Mouse (Mus musculus): Measurements from ENCODE around the gene Iqca. TPM values are rescaled to one million over a fixed set of nuclear protein-coding genes. Genes with fewer than 3 reads are reported as not detected.

Gene Iqca
- 1 to 10 TPM in 3 of 4 experiments, under 1 TPM in 1; 0.52 to 1.5 (median 1.2) TPM for total RNA-seq (2022)

- peak; percentile 21 to 61 for DNase-seq (ENCODE audit: low spot score in 2 of 2)
Observed at GRCm38 (mm10) chr1:90153099-90153744, at the start of gene Iqca. Iqca (minus strand) TSS chr1:90153401.

DNA sequence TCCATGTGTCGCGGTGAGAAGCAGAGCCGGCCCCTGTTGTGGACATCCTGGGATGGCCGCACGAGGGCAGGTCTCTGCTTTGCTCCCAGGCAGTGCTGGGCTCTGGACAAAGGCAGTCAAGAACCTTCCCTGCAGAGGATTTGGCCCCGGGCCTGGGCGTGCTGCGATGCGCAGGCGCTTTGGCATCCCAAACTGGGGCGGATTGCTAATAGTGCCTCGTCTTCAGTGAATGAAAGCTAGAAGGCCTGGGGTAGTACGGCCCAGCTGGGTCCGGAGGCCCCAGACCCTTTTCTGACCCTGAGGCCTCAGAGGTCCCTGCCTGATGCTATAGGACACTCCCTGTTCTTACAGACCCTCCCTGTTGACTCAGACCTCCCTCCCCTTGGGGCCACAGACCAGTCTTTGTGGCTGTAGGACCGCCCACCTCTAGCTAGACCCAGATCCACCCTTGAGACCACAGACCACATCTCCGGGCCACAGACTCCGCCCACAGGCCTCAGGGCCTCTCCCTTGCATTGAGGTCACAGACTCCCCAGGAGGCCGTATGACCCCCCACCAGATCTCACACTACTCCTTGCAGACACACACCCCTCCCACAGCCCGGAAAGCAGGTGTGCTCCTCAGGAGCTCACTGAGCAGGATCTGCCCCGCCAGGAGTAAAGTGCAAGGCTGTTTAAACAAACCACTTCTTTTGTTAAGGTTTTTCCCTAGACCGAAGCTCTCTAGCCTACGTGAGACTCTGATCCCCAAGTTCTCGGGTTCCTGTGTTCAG lies 49.2 kb upstream of the Iqca start:
- DNase-seq (ENCODE audit: low spot score in 2 of 2) = no peak

GRCm38 (mm10) chr1:90201655-90202054 lies 48.5 kb upstream of the Iqca start:
- no peak for DNase-seq (ENCODE audit: low spot score in 2 of 2)

DNA sequence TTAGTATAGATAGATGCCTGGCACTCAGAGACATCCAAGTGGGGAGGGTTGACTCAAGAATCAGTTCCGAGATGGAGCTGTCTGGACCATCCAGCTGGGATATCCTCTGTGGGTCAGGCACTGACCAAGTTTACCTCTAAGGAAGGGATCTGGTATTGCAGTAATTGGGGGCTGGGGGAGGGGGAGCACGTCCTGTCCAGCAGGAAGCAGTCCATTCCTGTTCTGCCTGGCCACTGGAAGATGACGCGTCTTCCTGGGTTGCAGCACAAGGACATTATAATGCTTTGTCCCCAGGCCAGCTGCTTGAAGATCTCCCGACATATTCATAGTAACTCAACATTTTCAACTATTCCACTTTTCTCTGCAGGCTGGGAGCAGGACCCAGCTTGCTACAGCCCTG lies 48.0 kb upstream of the Iqca start:
- no peak for DNase-seq (ENCODE audit: low spot score in 2 of 2)

GRCm38 (mm10) chr1:90189046-90189445 lies 35.8 kb upstream of the Iqca start:
- no peak for DNase-seq (ENCODE audit: low spot score in 2 of 2)

DNA sequence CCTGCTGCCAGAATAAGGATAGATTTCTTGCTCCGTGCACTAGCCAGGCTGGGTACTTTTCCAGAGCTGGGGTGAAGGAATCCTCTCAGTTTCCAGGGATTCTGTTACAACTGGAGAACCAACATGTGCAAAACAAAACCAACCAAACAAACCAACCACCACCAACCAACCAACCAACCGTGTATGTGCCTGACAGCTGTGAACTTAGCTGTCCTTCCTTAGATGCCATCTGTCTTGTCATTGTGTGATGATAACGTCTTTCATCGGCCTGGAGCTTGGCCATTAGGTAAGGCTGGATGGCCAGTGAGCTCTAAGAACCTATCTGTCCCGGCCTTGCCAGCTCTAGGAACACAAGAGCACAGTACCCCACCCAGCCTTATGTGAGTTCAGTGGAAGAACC lies 33.7 kb upstream of the Iqca start:
- DNase-seq (ENCODE audit: low spot score in 2 of 2) = no peak

DNA sequence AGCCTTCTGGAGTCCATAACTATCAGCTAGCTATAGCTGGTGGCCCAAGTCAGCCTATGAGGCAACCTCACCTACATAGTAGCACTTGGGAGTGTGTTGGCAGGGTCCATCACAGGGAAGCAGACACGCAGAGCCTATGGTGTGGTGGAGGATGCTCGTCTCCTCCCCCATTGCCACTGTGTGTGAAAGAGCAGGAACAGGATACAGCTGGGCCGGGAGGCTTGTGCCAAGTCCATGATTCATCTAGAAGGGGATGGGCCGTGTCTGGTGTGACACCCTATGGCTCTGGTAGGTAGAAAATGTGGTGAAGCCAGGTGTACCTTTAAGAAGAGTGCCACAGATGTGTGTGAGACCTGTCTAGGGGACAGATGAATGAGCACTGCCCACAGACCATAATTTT lies 33.0 kb upstream of the Iqca start:
- no peak for DNase-seq (ENCODE audit: low spot score in 2 of 2)

GRCm38 (mm10) chr1:90183602-90184001 lies 30.4 kb upstream of the Iqca start:
- DNase-seq (ENCODE audit: low spot score in 2 of 2) = no peak

DNA sequence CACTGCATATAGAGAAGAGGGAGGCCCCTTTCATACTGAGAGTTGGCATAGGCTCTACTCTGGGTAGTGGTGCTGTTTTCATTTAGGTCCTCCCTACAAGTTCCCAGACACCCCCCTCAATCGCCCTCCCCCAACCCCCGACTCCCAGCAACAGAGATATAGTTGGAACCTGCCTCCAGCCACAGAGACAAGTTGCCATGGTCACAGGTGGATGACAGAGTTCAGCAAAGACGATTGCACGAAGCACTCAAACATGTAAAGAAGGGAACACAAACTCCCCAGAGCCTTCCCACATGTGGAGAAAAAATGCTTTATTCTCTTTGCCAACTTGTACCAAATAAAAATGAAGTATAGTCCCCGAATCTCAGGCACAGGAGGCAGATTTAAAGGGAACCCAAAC lies 29.3 kb upstream of the Iqca start:
- no peak for DNase-seq (ENCODE audit: low spot score in 2 of 2)

DNA sequence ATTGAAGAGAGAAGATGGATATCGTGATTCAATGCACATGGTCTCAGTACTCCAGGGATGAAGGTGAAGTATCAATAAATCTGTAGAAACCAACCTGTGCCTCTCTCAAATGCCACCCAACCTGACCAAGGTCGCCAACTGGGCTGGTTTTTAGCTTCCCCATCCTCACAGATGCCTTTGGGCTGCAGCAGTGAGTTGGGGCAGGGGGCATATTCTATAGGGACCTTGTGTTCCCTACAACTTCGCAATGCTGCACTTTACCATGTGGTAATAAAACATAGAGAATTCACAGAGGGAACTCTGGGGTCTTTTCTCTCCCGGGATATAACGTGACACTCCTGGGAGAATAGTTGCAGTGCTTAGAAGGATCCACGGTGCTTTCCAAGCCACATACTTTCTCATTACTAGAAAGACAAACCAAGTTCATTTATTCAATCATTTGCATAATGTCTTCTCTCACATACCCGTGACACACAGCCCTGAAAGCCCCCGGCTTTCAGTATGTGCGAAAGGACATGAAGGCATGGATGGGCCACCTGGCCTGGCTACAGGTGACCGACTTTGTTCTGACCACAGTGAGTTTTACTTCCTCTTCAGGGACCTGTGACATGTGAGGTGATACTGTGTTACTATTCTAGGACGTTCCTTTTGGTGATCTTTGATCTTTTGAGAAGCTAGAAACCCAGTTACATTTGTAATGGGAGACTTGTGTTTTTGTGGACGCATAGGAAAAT lies 27.9 kb upstream of the Iqca start:
- no peak for DNase-seq (ENCODE audit: low spot score in 2 of 2)

- DNase-seq (ENCODE audit: low spot score in 2 of 2) = no peak
Observed at GRCm38 (mm10) chr1:90180479-90180878, 27.3 kb upstream of the Iqca start.

DNA sequence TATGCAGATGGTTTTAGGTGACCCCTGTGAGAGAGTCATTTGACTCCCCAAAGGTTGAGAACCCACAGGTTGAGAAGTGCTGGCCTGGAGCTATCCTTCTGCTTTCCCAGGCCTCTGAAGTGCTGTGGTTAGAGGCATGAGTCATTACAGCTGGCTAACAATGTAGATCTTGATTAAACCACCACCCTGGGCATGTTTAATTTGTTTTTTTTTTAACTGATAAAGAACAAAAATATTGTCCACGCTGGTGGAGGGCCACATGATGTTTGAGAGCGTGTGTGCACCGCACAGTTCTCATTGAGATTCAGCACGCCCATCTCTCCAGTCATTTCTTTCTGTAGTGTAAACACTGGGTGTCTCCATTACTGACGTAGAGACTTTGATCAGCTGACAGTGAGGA lies 24.8 kb upstream of the Iqca start:
- DNase-seq (ENCODE audit: low spot score in 2 of 2) = no peak

GRCm38 (mm10) chr1:90177565-90177964 lies 24.4 kb upstream of the Iqca start:
- no peak for DNase-seq (ENCODE audit: low spot score in 2 of 2)

DNA sequence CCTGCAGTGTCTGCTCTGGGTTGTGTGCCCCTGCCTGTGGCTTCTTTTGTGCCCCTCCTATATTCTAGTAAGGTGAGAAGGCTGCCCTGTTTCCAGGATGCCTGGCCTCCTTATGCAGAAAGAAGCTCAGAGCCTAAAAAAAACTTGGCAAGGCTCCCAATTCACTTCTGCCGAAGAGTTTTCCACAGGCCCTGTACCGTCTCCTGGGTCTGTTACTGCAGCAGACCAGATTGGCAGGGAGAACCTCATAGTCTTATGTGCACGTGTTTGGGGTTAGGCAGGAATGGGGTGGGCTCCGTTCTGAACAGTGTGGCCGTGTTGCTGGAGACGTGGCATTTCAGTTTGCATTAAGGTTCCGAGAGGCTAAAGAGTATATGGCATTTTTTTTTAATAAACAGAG lies 23.0 kb upstream of the Iqca start:
- DNase-seq (ENCODE audit: low spot score in 2 of 2) = no peak

- DNase-seq (ENCODE audit: low spot score in 2 of 2) = no peak
Observed at GRCm38 (mm10) chr1:90174338-90174737, 21.1 kb upstream of the Iqca start.

DNA sequence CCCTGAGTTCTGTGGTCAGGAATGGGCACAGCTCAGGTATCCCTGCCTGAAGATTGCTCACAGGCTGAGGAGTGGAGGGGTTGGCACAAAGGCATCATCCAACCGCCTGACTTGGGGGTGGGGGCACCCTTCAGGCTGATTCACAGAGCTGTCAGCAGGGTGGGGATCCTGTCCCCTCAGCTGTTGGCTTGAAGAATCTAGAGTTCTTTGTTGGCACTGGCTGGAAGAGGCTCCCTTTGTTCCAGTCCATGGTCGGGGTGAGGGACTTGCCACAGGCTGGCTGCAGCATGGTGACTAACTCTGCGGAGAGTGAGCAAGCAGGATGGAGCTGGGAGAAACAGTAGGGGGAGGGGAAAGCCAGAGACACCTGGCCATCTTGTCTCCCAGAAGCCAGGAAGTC lies 11.1 kb upstream of the Iqca start:
- DNase-seq (ENCODE audit: low spot score in 2 of 2) = no peak

GRCm38 (mm10) chr1:90163161-90163560 lies 10.0 kb upstream of the Iqca start:
- no peak for DNase-seq (ENCODE audit: low spot score in 2 of 2)

DNA sequence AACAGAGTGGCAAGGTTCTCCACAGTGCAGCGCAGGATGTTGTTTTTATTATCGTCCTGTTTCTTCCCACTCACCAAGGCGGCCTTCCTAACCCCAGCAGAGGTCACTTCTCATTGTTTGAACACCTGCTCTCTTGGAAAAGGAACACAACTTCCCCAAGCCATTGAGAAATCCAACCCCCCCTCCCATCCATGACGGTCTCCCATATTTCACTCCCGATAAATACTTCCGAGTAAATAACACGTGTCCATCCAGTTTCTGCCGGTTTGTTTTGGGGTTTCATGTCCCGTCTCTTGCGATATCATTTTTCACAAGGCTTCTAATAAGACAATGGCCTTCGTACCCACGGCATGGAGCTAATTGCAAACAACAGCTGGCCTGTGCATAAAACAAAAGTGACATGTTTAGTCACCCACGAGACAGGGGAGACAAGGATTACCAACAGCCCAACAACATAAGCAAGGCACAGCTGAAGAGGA lies 9.2 kb upstream of the Iqca start:
- no peak for DNase-seq (ENCODE audit: low spot score in 2 of 2)

GRCm38 (mm10) chr1:90161623-90162022 lies 8.4 kb upstream of the Iqca start:
- DNase-seq (ENCODE audit: low spot score in 2 of 2) = no peak

DNA sequence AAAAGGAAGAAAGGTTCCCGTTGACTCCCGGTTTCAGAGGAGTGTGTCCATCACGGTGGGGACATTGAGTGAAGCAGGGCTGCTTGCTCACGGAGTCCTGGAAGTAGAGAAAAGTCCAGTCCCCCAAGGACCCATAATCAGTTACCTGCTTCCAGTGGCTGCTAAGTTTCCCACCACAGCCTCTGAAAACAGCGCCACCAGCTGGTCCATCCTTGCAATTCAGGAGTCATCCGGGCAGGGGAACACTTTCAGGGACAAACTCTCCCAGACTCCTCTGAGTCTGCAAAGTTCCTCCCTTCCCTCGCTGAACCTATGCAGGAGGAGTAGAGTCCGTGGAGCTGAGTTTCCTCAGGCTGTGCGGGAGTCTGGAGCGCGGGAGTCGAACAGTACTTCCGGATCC lies 6.7 kb upstream of the Iqca start:
- DNase-seq (ENCODE audit: low spot score in 2 of 2) = no peak

DNA sequence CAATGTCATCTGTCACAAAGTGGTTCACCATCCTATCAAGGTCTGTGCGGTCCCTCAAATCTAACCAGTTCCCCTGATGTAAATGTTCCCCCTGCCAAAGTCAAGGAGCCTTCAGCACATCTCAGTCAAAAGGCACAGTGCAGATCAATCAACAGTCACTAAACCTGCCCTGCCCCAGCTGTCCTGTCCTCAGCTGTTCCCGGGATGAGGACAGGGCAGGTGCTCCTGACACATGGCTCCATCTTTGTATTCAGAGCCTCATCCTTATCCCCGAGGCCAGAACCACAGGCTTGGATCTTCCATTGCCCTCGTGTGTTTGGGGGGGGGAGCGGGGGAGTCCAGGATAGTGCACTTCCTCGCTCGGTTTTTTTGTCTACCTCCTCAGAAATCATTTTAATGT lies 3.4 kb upstream of the Iqca start:
- DNase-seq (ENCODE audit: low spot score in 2 of 2) = no peak

- DNase-seq (ENCODE audit: low spot score in 2 of 2) = no peak
Observed at GRCm38 (mm10) chr1:90153787-90154186, 586 bp upstream of the Iqca start.
